Mouse (Mus musculus) olfactory bulb, adult 2 months (tissue): ENCODE results near the gene Dcaf15.

ENCODE experiments used
- CTCF ChIP-seq: fragments of 200-500 bp; IDR thresholded peaks from 2 replicates; pipeline ENCODE4 v1.5.1; 2012; ENCODE audit warnings: low read depth, mild to moderate bottlenecking, low read length, moderate library complexity; ENCODE audit not compliant: insufficient read depth
- POLR2A ChIP-seq: fragments of 200-500 bp; IDR thresholded peaks from 2 replicates; pipeline ENCODE4 v1.6.1; 2012; ENCODE audit warnings: mild to moderate bottlenecking, low read depth, low read length, moderate library complexity; ENCODE audit not compliant: insufficient read depth

DNA sequence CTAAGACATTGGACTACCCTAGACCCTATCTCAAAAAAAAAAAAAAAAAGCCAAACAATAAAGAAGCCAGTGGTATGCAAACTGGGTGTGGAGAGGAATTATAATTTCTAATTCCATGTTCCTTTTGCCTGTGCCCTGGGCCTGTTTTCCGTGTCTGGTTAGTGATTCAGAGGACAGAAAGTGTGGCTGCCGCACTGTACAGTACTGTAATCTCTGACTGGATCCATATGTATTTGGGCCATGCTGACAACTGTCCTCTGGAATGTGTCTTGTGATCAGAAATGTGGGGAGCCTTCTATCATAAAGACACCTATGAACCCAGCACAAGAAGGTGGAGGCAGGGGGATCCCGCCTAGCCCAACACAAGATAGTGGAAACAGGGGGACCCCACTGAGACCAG is 17.6 kb upstream of the Dcaf15 start:
- no peak for TF ChIP-seq POLR2A
- TF ChIP-seq CTCF, result no peak
